Mouse (Mus musculus) heart, adult 2 months (tissue): ENCODE data around the gene Ank3.

Source experiments
- CTCF ChIP-seq: fragments of 200-600 bp; IDR thresholded peaks from 2 replicates; pipeline ENCODE4 v1.8.1; 2022; ENCODE audit warnings: antibody characterized with exemption, mild to moderate bottlenecking, moderate library complexity
- EP300 ChIP-seq: fragments of 200-500 bp; IDR thresholded peaks from 2 replicates; pipeline ENCODE4 v1.6.1; 2011; ENCODE audit warnings: low read depth, low read length, control low read depth; ENCODE audit not compliant: insufficient read depth
- POLR2A ChIP-seq: fragments of 200-500 bp; IDR thresholded peaks from 2 replicates; pipeline ENCODE4 v1.6.1; 2011; ENCODE audit warnings: mild to moderate bottlenecking, low read depth, low read length, control low read depth; ENCODE audit not compliant: insufficient read depth

- no peak for TF ChIP-seq CTCF
- TF ChIP-seq POLR2A, result no peak
- no peak for TF ChIP-seq EP300
Measured at GRCm38 (mm10) chr10:69892162-69892561, 493.6 kb downstream of the Ank3 start.
